In the genomic region with DNA sequence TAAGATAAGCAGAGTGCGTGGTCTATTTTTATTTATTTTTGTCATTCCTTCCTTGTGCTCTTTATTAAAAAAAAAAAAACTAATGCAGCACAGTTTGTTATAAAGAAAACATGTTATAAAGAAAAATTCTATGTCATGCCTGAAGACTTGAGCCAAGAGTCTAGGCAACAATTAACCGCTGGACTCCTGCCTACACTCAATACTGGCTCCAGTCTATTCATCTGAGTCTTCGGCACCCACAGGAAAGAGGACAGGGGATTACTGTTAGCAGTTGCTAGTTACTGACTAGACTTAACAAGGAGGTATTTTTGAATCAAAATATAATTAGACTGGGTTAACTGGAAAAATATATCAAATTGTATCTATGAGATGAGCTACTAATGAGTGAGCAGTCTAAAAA, we compare ENCODE assay signal across 21 mouse cellular contexts. TPM values are rescaled to one million over a fixed set of nuclear protein-coding genes. Genes with fewer than 3 reads are reported as not detected.
A peak's percentile ranks its signal among the peaks of the same experiment; 100 is the strongest.
DNase-seq lines count a peak whose midpoint lies in the region; TF ChIP-seq lines count a peak whose summit lies in the region.
"Had no signal": no experiment of that assay in that cellular context is flagged by ENCODE, and none has a peak within 500 bp of the region (broad histone marks: within the 10 kb centered on the region; RNA-seq: fewer than 3 reads in every experiment).

No protein-coding gene starts in this region.

- peak; percentile 11 for DNase-seq in cerebellum, adult 9-10 months
- no peak for DNase-seq in cerebellum, postnatal 4 days (ENCODE audit: low spot score in 2 of 2)
- peak; percentile 31 for DNase-seq in kidney, adult 18-20 months
- no peak for DNase-seq in kidney, postnatal 14 days
- peak in 1 of 2 experiments; percentile 17 for DNase-seq in layer of hippocampus, adult 2 months (ENCODE audit: low spot score in 2 of 2)
- DNase-seq in layer of hippocampus, adult 9-10 months (ENCODE audit: low spot score) = no peak
- peak; percentile 53 to 57 for DNase-seq in right cerebral cortex, postnatal 10 days (ENCODE audit: low spot score in 2 of 2)
- DNase-seq in right cerebral cortex, postnatal 14 days = no peak
- DNase-seq: adrenal gland, postnatal 10 days; cerebellum, adult 11-12 months; cerebellum, postnatal 10 days; gastrocnemius, postnatal 10 days; lung, postnatal 36 days; right cerebral cortex, postnatal 25 days; thymus, postnatal 14 days had no signal

- H3K4me3 ChIP-seq in layer of hippocampus, adult 2 months = no peak overlapping the region
- H3K4me3 ChIP-seq: erythroblast, embryonic 14.5 days; hindbrain, embryonic 12.5 days; limb, embryonic 12.5 days; midbrain, embryonic 12.5 days; neural tube, embryonic 13.5 days; stomach, embryonic 15.5 days had no signal

- no peak for TF ChIP-seq CTCF in layer of hippocampus, adult 2 months (conservative IDR thresholded peaks at IDR 0.05)

- H3K27ac ChIP-seq in layer of hippocampus, adult 2 months = peak overlapping the region; percentile 74
- H3K27ac ChIP-seq: hindbrain, embryonic 12.5 days; limb, embryonic 12.5 days; midbrain, embryonic 12.5 days; neural tube, embryonic 13.5 days; stomach, embryonic 15.5 days had no signal

RNA-seq across cellular contexts. Expression of a gene that starts 3.1 kb away (rescaled TPM):
- total RNA-seq in layer of hippocampus, adult 2 months (2021) = 10 to 100 TPM; 74.0 to 81.0 TPM

Comparison
In these comparisons a context has a peak if more than half of its experiments do, and no peak if none do; other contexts are left out.
1. DNase-seq: peak in cerebellum, adult 9-10 months (single experiment), kidney, adult 18-20 months (single experiment) and right cerebral cortex, postnatal 10 days (2 of 2); none in cerebellum, postnatal 4 days (0 of 2), kidney, postnatal 14 days (single experiment), layer of hippocampus, adult 9-10 months (single experiment) and right cerebral cortex, postnatal 14 days (single experiment).